Mouse (Mus musculus) liver, embryonic 13.5 days (tissue): Measurements from ENCODE around the gene Clip3. TPM values are rescaled to one million over a fixed set of nuclear protein-coding genes. Genes with fewer than 3 reads are reported as not detected.

Experiments used
- ATAC-seq: fragments of 200-750 bp; cut with Nextera tagmentation; 2 replicates; pipeline ENCODE4 v1.8.0; 2017; ENCODE audit warnings: low read depth, mild to moderate bottlenecking, moderate number of reproducible peaks, moderate library complexity
- DNase-seq: peaks from one replicate; pipeline ENCODE4 v3.0.0; 2022
- H3K27ac ChIP-seq: fragments of 300-500 bp; sonication (generic); 2 replicates; pipeline ENCODE4 v1.5.1; 2015; ENCODE audit warnings: moderate library complexity, mild to moderate bottlenecking, inconsistent platforms
- H3K27me3 ChIP-seq: fragments of 300-500 bp; sonication (generic); 2 replicates; pipeline ENCODE4 v1.6.1; 2015; ENCODE audit warnings: mild to moderate bottlenecking, inconsistent platforms
- H3K36me3 ChIP-seq: fragments of 300-500 bp; sonication (generic); 2 replicates; pipeline ENCODE4 v1.6.1; 2015; ENCODE audit warnings: mild to moderate bottlenecking, inconsistent platforms
- H3K4me1 ChIP-seq: fragments of 300-500 bp; sonication (generic); replicated peaks from 2 replicates; pipeline ENCODE4 v1.6.1; 2015; ENCODE audit warnings: inconsistent platforms
- H3K4me2 ChIP-seq: fragments of 300-500 bp; sonication (generic); 2 replicates; pipeline ENCODE4 v1.6.1; 2015; ENCODE audit warnings: inconsistent platforms, mild to moderate bottlenecking, moderate library complexity
- H3K4me3 ChIP-seq: fragments of 300-500 bp; sonication (generic); replicated peaks from 2 replicates; pipeline ENCODE4 v1.5.1; 2015; ENCODE audit warnings: mild to moderate bottlenecking, inconsistent platforms
- H3K9ac ChIP-seq: fragments of 300-500 bp; sonication (generic); 2 replicates; pipeline ENCODE4 v1.6.1; 2015; ENCODE audit warnings: mild to moderate bottlenecking, inconsistent platforms
- H3K9me3 ChIP-seq: fragments of 300-500 bp; sonication (generic); replicated peaks from 2 replicates; pipeline ENCODE4 v1.6.1; 2016; ENCODE audit warnings: inconsistent platforms
- WGBS: fragments of 180-500 bp; shearing (Covaris S2); methylation state at CpG from one replicate; pipeline ENCODE4 v1.1.7; 2015; ENCODE audit not compliant: insufficient replicate concordance; 5-methylcytosine and 5-hydroxymethylcytosine counted together
- polyA plus RNA-seq: library from polyadenylated mRNA; unstranded; fragments of >200 nt; fragmentation: Nextera tagmentation; extraction: Ambion mirVana; gene quantifications from 2 replicates; pipeline ENCODE4 v1.2.1, GENCODE M21; 2015

Clip3 gene
- polyA plus RNA-seq, 1 experiment from 2014 or later: 1.4 TPM

- DNase-seq (no peak), ATAC-seq (no peak)
- H3K4me1 ChIP-seq: peaks cover 27% of the 10 kb centered on the region
- 53% methylated on average over 13 of the region's 13 CpGs for whole genome bisulfite sequencing
- peak overlapping the region; percentile 45; the same call in 1 of the 2 replicates for H3K4me2 ChIP-seq
- H3K27me3 ChIP-seq: no peaks in the 10 kb centered on the region
- peak overlapping the region; percentile 40; the same call in 1 of the 2 replicates for H3K4me3 ChIP-seq
- H3K36me3 ChIP-seq: 0 out of 2 replicates have a peak, but pooled peaks cover 3% of the 10 kb centered on the region
- H3K9me3 ChIP-seq: no peaks in the 10 kb centered on the region
- H3K9ac ChIP-seq: no peak overlapping the region
- H3K27ac ChIP-seq: no peak overlapping the region
Observed at GRCm38 (mm10) chr7:30315559-30316529, 24.3 kb downstream of the Clip3 start.

- no peaks in the 10 kb centered on the region for H3K27me3 ChIP-seq
- no peak overlapping the region for H3K4me3 ChIP-seq
- no peak overlapping the region for H3K4me2 ChIP-seq
- WGBS: 72% methylated on average over 3 of the region's 3 CpGs
- peaks cover 43% of the 10 kb centered on the region for H3K4me1 ChIP-seq
- no peaks in the 10 kb centered on the region for H3K36me3 ChIP-seq
- ATAC-seq (no peak), DNase-seq (no peak)
- no peaks in the 10 kb centered on the region for H3K9me3 ChIP-seq
- H3K27ac ChIP-seq: no peak overlapping the region
- H3K9ac ChIP-seq: no peak overlapping the region
Observed at GRCm38 (mm10) chr7:30318142-30318541, 26.6 kb downstream of the Clip3 start.

DNA sequence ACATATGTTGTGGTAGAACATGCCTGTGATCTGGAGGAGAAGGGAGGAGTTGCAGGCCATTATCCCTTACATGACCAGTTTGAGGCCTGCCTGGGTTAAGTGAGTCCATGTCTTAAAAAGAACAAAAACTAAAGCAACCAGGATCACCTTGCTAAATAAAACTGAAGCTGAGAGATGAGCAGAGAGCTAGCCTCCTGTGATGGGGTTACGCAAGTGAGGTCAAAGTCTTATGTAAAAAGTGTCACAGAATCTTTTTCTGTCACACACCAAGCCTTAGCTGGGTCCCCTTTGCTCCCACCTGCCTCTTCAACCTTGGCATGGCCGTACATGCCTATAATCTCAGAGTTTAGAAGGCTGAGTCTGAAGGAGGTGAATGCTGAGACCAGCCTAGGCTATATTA, 29.4 kb downstream of the Clip3 start:
- Histone ChIP-seq H3K4me3 (peak overlapping the region; percentile 71), H3K9me3 (no peaks in the 10 kb centered on the region), H3K4me2 (peak overlapping the region; percentile 91), H3K4me1 (peaks cover 28% of the 10 kb centered on the region), H3K9ac (peak overlapping the region; percentile 81), H3K27me3 (no peaks in the 10 kb centered on the region), H3K27ac (0 out of 2 replicates have a peak overlapping the region, but pooled peaks have one; percentile 25), H3K36me3 (no peaks in the 10 kb centered on the region)
- ATAC-seq: no peak
- 79% methylated on average over 2 of the region's 2 CpGs for WGBS
- no peak for DNase-seq

DNA sequence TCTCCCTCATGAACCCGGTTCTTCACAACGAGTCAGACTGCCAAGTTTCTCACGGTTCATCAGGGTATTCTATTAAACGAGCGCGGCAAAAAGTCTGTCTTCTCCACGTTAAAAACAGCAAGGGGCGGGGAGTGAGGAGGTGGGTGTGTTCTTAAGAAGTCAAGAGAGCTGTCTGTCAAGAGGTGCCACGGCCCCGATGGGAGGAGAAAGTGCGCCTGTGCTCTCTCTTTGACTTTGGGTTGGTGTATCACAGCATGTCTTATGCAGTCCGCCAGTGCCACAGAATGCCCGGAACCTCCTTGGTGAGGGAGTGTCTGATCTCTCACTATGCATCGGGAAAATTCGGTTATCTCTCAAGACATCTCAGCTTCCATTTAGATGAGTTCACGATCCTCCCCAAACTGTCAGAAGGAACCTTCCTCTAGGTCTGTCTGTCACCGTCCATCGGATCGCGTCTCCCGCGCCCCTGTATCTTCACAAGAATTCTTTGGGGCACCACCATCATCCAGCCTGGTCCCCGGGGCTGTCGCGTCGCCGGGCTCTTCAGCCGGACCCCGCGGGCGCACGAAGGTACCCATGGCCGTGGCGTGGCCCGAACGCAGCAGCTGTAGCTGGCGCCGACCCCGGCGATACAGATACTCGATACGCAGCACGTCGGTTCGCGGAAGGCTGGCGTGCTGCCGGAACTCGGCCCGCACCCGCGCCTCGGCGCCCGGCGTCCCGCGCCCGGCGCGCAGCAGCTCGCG, 30.2 kb downstream of the Clip3 start, which contains the start of gene E130208F15Rik:
Gene E130208F15Rik (plus strand): TSS at position 202 of the 746 bp plus-strand sequence.
- H3K27ac ChIP-seq: peak within 1 kb of the TSS; percentile 79
- under 1% methylated on average over 63 of the region's 63 CpGs for WGBS
- H3K4me1 ChIP-seq: peaks cover 28% of the 10 kb centered on the region
- H3K9ac ChIP-seq: peak within 1 kb of the TSS; percentile 81
- H3K4me3 ChIP-seq: peak within 1 kb of the TSS; percentile 71
- DNase-seq: peak; percentile 75
- H3K36me3 ChIP-seq: no peaks in the 10 kb centered on the region
- ATAC-seq: peak; percentile 68
- H3K9me3 ChIP-seq: no peaks in the 10 kb centered on the region
- no peaks in the 10 kb centered on the region for H3K27me3 ChIP-seq
- H3K4me2 ChIP-seq: peak within 1 kb of the TSS; percentile 91

GRCm38 (mm10) chr7:30322285-30322667, 30.7 kb downstream of the Clip3 start:
- Histone ChIP-seq H3K27ac (peak overlapping the region; percentile 79), H3K36me3 (no peaks in the 10 kb centered on the region), H3K4me1 (peaks cover 28% of the 10 kb centered on the region), H3K9me3 (no peaks in the 10 kb centered on the region), H3K4me3 (peak overlapping the region; percentile 71), H3K27me3 (peaks cover 2% of the 10 kb centered on the region; the same call in 1 of the 2 replicates), H3K9ac (peak overlapping the region; percentile 81), H3K4me2 (peak overlapping the region; percentile 91)
- DNase-seq (peak; percentile 98), ATAC-seq (peak; percentile 97)
- WGBS: 0% methylated on average over 20 of the region's 20 CpGs

GRCm38 (mm10) chr7:30322865-30323264, 31.3 kb downstream of the Clip3 start:
- Histone ChIP-seq H3K9ac (peak overlapping the region; percentile 70), H3K9me3 (no peaks in the 10 kb centered on the region)

DNA sequence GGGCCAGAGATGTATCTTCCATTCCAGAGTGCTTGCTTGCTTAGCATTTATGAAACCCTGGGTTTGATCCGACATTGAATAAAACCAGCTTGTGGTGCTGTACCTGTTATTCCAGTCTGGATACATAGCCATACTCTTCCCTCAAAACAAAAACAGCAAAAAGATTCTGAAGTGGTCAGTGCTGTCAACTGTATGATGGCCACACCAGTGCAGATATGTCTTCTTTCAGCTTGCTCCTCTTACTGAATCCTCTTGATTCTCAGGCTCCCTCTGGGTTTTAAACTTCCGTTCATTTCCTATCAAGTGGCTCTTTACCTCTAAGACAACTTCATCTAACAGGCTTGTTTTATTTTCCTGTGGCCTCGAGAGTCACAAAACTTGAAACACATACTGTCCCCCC, 32.3 kb downstream of the Clip3 start, which contains the start of gene Sdhaf1:
Gene Sdhaf1 (minus strand): TSS at position 101 of the 400 bp plus-strand sequence.
- DNase-seq: no peak
- peak within 1 kb of the TSS; percentile 91 for H3K4me2 ChIP-seq
- 64% methylated on average over 3 of the region's 3 CpGs for WGBS
- H3K27me3 ChIP-seq: peaks cover 10% of the 10 kb centered on the region; the same call in 1 of the 2 replicates
- peak within 1 kb of the TSS; percentile 70 for H3K9ac ChIP-seq
- peaks cover 28% of the 10 kb centered on the region for H3K4me1 ChIP-seq
- ATAC-seq: no peak
- H3K9me3 ChIP-seq: no peaks in the 10 kb centered on the region
- peak within 1 kb of the TSS; percentile 74 for H3K27ac ChIP-seq
- H3K4me3 ChIP-seq: peak within 1 kb of the TSS; percentile 71
- H3K36me3 ChIP-seq: no peaks in the 10 kb centered on the region

More at GRCm38 (mm10) chr7:30322865-30323264, 31.3 kb downstream of the Clip3 start:
- DNase-seq (peak; percentile 11), ATAC-seq (no peak)
- 10% methylated on average over 6 of the region's 6 CpGs for WGBS
- Histone ChIP-seq H3K27me3 (peaks cover 6% of the 10 kb centered on the region; the same call in 1 of the 2 replicates), H3K4me3 (peak overlapping the region; percentile 71), H3K36me3 (no peaks in the 10 kb centered on the region), H3K27ac (peak overlapping the region; percentile 74), H3K4me2 (peak overlapping the region; percentile 91), H3K4me1 (peaks cover 28% of the 10 kb centered on the region)

GRCm38 (mm10) chr7:30324300-30324944, 32.9 kb downstream of the Clip3 start:
- peaks cover 28% of the 10 kb centered on the region for H3K4me1 ChIP-seq
- no peak overlapping the region for H3K9ac ChIP-seq
- DNase-seq (no peak), ATAC-seq (no peak)
- H3K27ac ChIP-seq: no peak overlapping the region
- no peak overlapping the region for H3K4me2 ChIP-seq
- H3K27me3 ChIP-seq: peaks cover 10% of the 10 kb centered on the region; the same call in 1 of the 2 replicates
- H3K9me3 ChIP-seq: no peaks in the 10 kb centered on the region
- 58% methylated on average over 5 of the region's 5 CpGs for WGBS
- H3K4me3 ChIP-seq: no peak overlapping the region
- no peaks in the 10 kb centered on the region for H3K36me3 ChIP-seq

GRCm38 (mm10) chr7:30325364-30325763, 33.8 kb downstream of the Clip3 start:
- ATAC-seq: no peak

DNA sequence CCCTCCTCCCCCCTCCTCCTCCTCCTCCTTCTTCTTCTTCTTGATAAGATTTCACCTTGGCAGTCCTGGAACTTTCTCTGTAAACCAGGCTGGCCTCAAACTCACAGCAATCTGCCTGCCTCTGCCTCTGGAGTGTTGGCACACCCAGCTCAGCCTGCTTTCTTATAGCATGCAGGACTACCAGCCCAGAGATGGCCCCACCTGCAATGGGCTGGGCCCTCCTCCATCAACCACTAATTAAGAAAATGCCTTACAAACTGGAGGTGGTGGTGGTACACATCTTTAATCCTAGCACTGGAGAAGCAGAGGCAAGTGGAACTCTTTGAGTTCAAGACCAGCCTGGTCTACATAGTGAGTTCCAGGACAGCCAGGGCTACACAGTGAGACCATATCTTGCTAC, 34.9 kb downstream of the Clip3 start:
- DNase-seq (no peak), ATAC-seq (no peak)

More at GRCm38 (mm10) chr7:30325364-30325763, 33.8 kb downstream of the Clip3 start:
- Histone ChIP-seq H3K4me3 (no peak overlapping the region), H3K4me2 (no peak overlapping the region), H3K27ac (no peak overlapping the region), H3K4me1 (peaks cover 23% of the 10 kb centered on the region), H3K27me3 (peaks cover 10% of the 10 kb centered on the region; the same call in 1 of the 2 replicates), H3K9ac (no peak overlapping the region), H3K36me3 (no peaks in the 10 kb centered on the region), H3K9me3 (no peaks in the 10 kb centered on the region)
- 43% methylated on average over 2 of the region's 2 CpGs for WGBS
- peak; percentile 57 for DNase-seq

More for the DNA sequence above, 34.9 kb downstream of the Clip3 start:
- H3K27me3 ChIP-seq: peaks cover 16% of the 10 kb centered on the region
- no peak overlapping the region for H3K4me2 ChIP-seq
- no peak overlapping the region for H3K4me3 ChIP-seq
- no peaks in the 10 kb centered on the region for H3K36me3 ChIP-seq
- H3K27ac ChIP-seq: no peak overlapping the region
- no peak overlapping the region for H3K9ac ChIP-seq
- no peaks in the 10 kb centered on the region for H3K9me3 ChIP-seq
- peaks cover 13% of the 10 kb centered on the region for H3K4me1 ChIP-seq
